Mouse (Mus musculus): ENCODE data around the gene Ltc4s.

The Ltc4s gene

DNA sequence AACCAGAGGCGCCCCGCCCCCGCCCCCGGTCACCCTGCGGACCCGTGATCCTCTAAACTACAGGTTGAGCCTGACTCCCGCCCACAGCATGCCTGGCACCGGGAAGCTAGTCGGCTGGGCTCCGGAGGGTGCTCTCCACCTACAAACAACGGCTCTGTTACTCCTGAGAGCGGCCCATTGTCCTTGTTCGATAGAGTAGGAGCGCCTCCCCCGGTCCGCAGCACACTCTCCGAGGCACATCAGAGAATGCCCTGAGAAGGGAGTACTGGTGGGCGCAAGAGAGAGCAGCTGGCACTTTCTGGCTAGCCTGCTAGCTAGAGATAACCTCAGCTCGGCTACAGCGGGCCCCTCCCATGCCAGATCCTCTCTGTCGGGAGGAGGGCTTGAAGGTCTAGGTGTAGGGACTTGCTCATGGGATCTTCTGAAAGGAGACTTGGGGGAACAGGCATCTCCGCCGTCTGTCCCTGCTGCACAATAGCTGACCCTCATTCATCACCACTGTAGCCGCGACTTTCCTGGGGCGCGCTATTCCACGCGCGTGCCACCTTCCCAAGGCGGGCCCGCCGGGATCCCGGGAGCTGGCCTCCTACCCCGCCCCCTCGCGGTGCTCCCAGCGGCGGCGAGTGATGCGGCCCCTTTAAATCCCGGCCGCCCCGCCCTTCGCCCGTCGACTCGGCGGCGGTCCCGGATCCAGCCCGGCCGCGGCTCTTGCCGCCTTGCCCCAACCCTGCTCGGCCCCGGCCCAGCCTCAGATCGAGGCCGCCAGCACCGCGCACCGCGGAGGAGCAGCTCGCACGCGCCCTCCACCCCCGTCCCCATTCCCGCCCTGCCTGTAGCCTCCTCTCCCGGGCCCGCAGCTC lies 13.5 kb downstream of the Ltc4s start:
- peak; percentile 64 to 82 for DNase-seq (ENCODE audit: low spot score in 2 of 2)

DNA sequence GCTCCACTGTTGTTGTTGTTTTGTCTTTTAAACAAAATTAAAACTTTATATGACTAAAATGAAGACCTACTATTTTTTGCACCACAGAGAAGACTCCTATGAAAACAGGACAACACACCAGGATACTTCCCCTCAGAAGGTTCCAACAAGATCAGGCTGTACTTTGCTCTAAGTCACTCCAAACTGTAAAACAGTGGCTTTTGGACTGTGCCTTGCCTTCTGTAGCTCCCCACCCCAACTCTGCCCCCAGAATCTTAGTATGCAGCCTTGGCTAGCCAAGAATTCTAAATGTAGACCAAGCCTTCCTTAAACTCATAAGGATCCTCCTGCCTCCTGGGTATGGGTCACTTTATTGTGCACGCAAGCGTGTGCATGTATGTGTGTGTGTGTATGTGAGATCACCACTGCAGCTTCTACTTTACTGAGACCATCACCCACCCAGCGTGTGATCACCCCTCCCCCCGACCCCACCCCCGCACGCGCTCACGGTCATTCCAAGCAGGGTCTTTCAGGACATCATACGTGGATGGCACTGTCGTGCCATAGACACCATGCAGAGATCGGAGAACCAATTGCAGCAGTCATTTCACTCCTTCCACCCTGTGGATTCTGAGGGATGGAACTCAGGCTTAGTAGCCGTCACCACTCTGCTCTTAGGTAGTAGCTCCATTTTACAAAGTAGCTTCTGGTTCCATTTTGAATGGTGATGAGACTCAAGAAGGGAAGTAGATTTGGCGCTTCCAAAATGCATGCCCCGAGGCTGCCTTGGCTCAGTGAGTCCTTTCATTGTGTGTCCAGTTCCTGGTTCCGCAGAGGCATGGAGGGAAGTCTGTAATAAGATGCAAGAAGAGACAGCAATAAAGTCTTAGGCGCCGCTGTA lies 14.4 kb downstream of the Ltc4s start:
- DNase-seq (ENCODE audit: low spot score in 2 of 2): peak in 1 of 2 experiments; percentile 40

DNA sequence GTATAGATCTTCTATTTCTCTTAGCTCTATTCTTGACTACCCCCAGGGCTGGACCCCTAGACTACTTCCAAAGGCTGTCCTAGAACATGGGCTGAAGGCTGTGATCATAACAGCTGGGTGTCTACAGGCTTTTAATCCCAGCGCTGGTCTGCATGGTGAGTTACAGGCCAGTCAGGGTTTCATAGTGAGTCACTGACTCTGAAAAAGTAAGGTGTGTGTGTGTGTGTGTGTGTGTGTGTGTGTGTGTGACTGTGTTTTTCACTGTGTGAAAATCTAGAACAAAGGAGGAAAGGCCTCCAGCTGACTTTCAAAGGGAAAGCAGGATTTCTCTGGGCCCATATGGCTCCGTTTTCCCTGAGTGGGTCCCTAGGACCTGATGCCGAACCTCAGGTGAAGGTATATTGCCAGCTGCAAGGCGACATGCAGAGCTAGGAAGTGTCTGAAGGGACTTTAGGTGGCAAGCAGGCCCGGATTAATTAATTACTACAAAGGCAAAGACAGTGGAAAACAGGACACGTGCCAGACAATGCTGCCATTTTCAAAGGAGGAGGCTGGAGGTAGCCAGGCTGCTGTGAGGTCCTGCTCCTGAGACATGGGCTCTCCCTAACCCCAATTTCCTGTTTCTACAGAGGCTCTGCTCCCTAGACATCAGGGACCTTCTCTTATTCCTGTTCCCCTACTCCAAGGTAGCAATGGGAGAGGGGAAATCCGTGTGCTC lies 15.7 kb downstream of the Ltc4s start:
- no peak for DNase-seq (ENCODE audit: low spot score in 2 of 2)

DNA sequence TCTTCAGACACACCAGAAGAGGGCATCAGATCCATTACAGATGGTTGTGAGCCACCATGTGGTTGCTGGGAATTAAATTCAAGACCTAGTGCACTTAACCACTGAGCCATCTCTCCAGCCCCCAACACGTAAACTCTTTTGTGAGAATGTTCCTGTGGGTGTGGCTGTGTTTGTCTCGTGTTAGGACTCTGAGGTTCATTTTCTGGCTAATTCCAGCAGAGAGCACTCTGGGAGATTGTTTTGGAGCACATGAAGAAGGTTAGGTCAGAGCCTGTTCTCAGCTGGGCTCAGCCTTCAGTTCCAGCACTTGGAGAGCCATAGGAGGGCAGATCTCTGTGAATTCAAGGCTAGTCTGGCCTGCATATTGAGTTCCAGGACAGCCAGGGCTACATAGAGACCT lies 18.6 kb downstream of the Ltc4s start:
- no peak for DNase-seq (ENCODE audit: low spot score in 2 of 2)

DNA sequence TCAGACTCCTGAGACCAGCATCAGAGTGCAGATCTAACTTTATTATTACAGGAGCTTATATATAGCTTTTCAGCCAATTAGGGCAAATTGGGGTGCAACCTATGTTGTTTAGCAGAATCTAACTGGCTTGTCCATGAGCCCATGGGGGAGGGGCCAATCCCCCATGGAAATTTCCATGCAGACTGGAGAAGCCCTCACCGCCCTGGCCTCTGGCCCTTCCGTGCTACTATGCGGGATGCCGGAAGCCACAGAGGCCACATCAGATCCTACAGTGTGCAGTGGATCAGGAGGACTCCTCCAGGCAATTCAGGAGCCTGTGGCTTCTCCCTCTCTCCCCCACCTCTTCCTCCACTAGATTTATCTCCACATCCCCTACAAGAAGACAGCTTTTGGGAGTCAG lies 20.6 kb downstream of the Ltc4s start:
- no peak for DNase-seq (ENCODE audit: low spot score in 2 of 2)

DNA sequence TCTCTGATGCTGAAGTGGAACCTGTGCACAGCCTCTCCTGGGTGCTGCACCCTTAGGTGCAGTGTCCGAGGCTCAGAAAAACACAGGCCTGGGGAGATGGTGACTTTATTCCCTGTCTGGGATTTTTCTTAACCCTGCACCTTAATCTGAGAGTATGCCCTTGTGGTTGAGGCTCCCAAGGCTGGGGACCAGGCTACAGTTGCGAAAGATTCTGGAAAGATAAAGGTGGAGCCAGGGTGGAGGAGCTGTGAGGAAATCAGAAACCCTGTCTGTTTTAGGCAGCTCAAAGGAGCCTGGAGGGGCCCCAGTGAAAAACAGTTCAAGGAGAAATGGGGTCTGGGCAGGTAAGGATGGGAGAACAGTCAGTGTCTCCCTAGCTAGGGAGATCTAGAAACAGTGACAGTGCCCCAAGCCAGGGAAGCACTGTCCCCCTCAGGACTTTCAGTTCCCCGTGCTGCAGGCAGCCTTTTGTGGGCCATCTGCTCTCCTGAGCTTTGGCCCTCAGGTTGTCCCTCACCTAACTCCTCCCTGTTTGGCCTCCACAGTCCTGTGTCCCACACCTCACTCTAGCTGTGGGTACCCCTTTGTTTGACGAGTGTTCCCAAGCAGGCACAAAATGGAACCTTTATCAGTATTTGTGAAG lies 21.6 kb downstream of the Ltc4s start:
- DNase-seq (ENCODE audit: low spot score in 2 of 2): no peak

DNA sequence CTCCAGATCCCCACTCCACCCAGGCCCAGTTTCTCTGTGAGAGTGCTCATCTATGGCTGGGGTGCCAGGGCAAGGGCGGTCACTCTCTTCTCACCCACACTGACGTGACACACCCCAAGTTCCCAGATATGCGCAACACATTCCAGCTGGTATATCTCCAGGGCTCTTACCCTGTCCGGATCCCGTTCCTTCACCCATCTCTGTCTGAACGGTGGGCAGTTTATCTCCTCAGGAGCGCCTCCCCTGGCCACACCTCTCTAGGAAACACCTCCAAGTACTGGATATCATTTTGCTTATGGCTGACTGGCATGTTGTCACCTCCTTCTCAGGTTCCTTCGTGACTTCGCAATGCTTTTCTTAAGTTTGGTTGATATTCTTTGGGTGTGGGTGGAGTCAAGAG lies 22.8 kb downstream of the Ltc4s start:
- no peak for DNase-seq (ENCODE audit: low spot score in 2 of 2)

DNA sequence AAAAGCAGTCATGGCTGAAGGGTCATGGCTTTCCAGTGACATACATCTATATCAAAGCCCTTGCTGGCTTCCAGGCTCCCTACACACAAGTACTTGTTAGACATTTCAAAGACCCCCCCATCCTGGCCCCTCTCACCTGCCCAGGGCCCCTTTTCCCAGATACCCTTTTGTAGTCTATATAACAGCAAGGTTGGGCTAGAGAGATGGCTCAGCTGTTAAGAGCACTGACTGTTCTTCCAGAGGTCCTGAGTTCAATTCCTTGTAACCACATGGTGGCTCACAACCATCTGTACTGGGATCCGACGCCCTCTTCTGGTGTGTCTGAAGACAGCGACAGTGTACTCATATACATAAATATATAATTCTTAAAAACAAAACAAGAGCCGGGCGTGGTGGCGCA lies 23.8 kb downstream of the Ltc4s start:
- DNase-seq (ENCODE audit: low spot score in 2 of 2): no peak

DNA sequence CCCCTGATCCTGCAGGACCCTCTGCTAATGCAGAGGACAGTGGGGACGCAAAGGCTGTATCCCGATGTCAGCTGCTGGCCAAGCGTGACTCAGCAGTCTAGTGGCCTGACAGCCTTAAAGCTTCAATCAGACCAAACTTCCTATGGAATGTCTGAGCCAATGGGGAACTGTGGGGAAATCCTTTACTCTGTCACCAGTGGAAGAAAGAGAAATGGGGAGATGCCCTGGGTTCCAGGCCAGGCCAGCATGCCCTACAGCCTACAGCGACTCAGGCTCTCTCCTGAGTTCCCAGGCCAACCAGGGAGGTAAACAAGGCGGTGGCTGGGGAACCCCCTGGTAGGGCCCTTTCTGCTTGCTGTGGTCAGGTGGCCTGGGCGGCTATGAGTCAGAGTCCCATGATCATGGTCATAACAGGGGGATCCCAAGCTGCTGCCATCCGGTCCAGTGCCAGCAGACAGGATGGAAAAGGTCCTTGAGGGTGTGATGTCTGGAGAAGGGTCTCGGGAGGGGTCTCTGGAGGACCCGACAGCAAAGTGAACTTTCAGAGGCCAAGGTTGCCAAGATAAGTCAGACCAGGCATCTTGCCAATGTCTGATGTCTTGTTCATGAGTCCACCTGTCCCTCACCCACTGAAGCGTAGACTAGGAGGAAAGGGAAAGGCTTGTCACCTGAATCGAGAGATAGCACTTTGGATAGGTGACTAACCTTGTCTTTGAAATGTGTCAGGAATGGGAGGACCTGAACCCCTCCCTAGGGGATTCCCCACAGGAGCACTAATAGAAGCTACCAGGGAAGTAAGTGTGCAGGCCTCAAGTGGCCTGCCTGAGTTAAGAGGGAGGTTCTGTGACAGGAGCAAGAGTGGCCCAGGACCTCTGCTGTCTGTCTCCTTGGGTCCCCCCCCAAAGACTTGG lies 25.3 kb downstream of the Ltc4s start:
- DNase-seq (ENCODE audit: low spot score in 2 of 2): no peak

DNA sequence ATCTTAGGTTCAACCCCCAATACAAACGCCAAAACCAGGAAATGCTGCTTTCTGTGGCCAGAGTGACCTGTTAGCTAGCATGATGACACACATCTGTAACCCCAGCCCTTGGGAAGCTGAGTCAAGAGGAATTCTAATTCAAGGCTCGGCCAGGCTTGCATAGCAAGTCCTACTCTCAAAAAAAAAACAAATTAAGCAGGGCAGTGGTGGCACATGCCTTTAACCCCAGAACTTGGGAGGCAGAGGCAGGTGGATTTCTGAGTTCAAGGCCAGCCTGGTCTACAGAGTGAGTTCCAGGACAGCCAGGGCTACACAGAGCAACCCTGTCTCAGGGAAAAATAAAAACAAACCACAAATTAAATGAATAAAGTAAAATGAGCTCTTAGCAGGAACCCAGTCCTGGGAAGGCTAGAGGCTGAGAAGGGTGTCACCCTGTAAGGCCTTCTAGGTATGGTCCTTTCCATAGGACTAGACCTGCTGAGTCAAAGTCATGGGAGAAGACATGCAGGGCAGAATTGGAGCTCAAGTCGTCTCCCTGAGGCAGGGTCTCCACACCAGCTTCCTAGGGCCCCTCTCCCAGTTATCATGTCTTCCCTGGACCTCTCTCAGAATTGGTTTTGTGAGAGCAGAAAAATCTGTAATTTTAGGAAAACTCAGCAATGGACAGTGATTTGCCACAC lies 26.2 kb downstream of the Ltc4s start:
- DNase-seq (ENCODE audit: low spot score in 2 of 2): no peak

DNA sequence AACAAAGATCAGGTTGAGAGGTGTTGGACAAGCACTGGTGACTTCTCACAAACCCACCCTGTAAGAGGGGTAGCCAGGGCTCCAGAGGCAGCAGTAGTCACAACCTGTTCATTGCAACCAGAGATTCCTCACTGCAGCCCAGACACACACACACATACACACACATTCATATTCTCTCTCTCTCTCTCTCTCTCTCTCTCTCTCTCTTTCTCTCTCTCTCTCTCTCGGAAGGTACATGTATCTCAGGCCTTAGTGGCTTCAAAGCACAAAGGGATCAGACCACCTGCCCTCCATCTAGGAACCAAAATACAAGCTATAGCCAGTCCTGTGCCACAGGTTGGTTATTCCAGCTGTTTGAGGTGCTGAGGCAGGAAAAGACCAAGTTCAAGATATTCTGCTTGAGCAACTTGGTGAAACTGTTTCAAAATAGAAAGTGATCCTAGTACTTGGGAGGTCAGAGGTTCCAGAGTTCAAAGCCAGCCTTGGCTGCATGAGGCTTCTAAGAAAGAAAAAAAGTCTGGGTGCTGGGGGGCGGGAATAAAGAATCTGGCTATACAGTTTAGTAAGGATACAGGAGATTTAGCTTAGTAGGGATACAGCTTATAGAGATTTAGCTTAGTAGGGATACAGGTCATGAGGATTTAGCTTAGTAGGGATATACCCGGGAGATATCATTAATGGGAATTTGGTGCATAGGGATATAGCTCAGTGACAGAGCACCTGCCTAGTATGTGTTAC lies 26.9 kb downstream of the Ltc4s start:
- DNase-seq (ENCODE audit: low spot score in 2 of 2): no peak

DNA sequence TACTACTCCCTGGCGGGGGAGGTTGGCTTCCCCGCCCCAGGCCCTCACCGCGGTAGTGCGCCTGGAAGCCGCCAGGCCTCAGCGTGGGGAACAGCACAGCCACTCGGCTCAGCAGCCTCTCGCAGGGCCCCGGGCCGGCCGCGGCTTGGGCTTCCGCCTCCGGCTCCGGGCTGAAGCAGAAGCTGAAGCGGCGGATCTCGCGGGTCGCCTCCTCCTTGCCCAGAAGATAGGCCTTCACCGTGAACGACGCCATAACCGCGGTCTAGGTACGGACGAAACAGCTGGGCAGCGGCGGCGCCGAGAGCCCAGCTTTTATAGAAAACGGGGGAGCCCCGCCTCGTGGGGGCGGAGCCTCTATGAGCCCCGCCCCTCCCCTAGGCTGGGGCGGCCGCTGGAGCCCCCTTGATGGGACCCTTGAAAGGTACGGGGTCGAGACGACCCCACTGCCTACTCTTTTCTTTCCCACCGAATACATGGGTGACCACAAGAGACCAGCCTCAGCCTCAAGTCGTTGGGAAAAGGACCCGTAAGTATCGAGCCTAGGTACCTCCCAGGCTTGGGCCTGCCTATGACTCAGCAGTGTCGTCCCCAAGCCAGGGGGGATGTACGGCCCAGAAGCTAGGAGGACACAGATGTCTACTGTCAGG lies 27.8 kb downstream of the Ltc4s start, which contains the start of the genes Sqstm1 and Mgat4b:
Sqstm1 (minus strand) TSS at position 323 of the 647 bp plus-strand sequence.
Mgat4b (plus strand) TSS at position 386 of the 647 bp plus-strand sequence.
- peak; percentile 68 to 78 for DNase-seq (ENCODE audit: low spot score in 2 of 2)

DNA sequence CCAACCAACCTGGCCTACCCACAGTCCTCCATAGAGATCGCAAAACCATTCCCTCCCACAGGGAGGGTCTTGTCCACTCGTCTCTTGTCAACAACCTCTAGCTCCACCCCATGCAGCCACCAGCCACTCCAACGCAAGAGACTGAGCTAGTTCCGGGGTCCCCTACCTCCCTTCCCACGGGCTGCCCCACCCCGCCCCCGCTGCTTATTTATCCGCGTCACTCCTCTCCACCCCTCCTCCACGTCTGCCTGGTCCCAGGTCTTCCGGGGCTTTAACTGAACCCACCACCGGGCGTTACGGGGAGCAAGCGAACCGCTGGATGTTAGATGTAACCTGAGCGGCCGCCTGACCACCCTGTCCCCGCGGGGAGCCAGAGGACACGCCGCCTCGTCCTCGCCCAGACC lies 28.3 kb downstream of the Ltc4s start:
- DNase-seq (ENCODE audit: low spot score in 2 of 2): peak; percentile 79 to 90

DNA sequence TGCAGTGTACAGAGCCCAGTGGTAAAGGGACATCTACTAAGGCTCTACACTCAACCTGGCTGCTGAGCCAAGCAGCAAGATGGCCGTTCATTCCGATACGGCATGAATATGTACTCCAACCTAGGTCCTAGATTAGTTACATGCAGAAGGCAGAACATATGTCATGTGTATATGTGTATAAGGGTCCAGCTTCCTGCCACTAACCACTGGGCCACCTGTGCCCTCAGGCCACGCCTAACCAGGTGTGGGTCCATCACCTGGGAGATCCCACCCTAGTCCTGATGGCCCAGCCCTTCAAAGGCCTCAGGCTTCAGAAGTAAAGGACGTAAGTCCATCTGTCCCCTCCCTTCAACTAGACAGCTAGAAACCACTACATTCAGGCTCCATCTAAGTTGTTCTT lies 30.4 kb downstream of the Ltc4s start:
- DNase-seq (ENCODE audit: low spot score in 2 of 2): no peak

DNA sequence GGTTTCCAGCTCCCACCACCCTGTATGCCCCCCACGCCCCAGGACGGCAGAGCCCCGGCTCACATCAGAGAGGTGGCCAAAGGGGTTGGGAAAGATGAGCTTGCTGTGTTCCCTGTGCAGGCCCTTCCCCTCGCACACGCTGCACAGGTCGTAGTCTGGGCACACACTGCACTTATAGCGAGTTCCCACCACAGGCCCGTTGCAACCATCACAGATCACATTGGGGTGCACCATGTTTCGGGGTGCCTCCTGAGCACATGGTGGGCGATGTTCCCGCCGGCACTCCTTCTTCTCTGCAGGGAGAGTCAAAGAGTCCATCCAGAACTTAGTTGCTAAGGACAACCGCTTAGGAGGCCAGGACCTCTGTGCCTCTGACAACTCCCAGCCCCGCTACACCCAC lies 31.1 kb downstream of the Ltc4s start:
- DNase-seq (ENCODE audit: low spot score in 2 of 2): no peak

DNA sequence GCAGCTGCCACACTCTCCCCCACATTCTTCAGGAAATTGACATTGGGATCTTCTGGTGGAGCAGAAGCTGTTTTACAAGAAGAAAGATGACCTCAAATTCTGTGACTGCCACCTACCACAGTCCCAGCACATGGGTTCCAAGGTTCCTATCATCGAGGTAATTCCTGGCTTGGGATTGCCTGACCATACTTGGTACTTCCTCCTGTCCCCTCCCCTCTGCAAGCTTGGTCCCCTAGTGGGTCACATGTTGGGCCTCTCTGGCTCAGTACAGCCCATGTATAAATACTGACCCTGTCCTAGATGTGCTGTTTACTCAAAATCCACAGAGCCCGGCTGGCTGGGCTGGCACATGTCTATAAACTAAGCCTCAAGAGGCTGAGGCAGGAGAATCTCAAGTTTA lies 32.4 kb downstream of the Ltc4s start:
- no peak for DNase-seq (ENCODE audit: low spot score in 2 of 2)

DNA sequence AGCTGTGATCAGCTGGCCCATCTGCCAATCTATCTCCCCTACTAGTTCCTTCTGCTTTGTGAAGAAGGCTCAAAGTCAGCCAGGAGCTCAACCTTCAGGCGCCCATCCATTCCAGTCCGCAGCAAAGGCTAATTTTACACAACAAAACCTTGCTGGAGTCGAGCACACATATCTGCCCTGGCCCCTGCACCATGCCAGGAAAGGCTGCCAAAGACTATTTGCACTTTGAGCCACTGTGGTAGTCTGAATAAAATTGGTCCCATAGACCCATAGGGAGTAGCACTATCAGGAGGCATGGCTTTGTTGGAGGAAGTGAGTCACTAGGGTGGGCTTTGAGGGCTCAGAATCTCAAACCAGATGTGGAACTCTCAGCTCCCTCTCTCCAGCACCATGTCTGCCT lies 33.0 kb downstream of the Ltc4s start:
- DNase-seq (ENCODE audit: low spot score in 2 of 2): no peak

DNA sequence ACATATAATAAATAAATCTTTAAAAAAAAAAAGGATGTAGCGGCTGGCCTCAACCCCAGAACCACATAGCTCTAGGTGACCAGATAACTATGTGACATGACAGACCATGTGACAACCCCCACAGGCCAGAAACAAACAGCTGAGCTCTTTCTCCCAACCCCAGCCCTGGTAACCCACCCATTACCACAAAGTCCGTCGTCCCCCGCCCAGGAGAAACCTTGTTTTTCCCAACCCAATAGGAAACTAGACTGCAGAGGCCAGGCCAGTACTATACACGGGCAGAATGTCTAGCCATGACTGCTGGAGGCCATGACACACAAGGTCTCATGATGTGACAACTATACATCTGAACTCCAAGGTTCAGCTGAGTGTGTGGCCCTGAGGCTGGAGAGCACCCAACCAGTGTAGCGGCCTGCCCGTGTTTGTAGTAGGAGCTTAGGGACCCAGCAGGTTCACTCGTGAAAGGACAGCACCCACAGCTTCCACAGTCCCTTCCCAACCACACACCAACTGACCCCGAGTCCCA lies 35.1 kb downstream of the Ltc4s start:
- DNase-seq (ENCODE audit: low spot score in 2 of 2): no peak
